Mouse (Mus musculus): ENCODE measurements around the gene Krt24. TPM values are rescaled to one million over a fixed set of nuclear protein-coding genes. Genes with fewer than 3 reads are reported as not detected.

Gene Krt24
- polyA plus RNA-seq, 1 experiment from 2014 or later = 0.33 TPM

DNA sequence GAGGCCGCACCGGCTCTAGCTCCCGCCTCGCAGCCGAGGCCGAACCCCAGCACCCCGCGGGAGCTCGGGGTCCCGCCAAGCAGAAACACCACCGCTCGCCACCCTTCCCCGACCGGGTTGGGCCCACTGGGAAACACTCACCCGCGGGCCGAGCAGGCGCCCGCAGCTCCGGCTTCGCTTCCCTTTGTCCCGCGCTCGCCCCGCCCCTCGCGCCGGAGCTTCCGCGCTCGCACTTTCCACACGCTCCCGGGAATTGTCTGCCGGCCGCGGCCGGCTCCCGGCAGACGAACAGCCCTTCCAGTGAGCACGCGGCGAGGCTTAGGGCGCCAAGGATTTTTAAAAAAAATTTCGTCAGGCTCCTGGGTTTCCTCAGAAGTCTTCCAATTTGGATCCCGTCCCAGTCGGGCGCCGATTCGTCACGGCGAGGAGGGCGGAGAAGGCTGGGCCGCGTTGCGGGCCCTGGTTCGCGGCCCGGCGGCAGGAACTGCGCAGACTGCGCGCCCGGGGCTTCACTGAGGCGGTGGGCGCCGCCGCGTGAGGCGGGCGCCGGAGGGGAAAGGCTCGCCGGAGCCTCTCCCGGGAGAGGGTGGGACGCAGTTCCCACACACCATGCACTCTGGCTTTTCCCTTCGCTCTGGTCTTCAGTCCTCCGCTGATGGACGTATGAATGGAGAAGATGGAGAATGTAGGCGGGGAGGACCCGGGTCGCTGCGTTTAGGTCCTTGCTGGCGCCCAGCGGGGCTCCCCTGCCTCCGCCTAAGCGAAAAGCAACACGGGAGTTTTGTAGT, 54.6 kb downstream of the Krt24 start, which contains the start of gene Smarce1:
Smarce1 (minus strand) TSS at position 757 of the 788 bp plus-strand sequence.
- Histone ChIP-seq H3K4me3 (peak within 1 kb of the TSS; percentile 67), H3K4me1 (peaks cover 33% of the 10 kb centered on the region), H3K9ac (peak within 1 kb of the TSS; percentile 98), H3K27ac (peak within 1 kb of the TSS; percentile 99), H3K9me3 (no peaks in the 10 kb centered on the region), H3K27me3 (no peaks in the 10 kb centered on the region), H3K36me3 (peaks cover 20% of the 10 kb centered on the region), H3K4me2 (replicated peaks) (peak within 1 kb of the TSS; percentile 65)
- WGBS = under 1% methylated on average over 86 of the region's 87 CpGs
- peak; percentile 86 for ATAC-seq (ENCODE audit: insufficient number of reproducible peaks, insufficient read depth, low FRiP score, low TSS enrichment)

Other genes with a start within 250 kb of the Krt24 start
- 942 and 961 TPM in 2 replicates for gene Igfbp4, start 244.0 kb downstream of the Krt24 start, polyA plus RNA-seq (2016; fragmentation: Nextera tagmentation; extraction: Ambion mirVana)
- 0.24 and 0.28 TPM in 2 replicates for gene Tns4, start 196.0 kb downstream of the Krt24 start, polyA plus RNA-seq (2016; fragmentation: Nextera tagmentation; extraction: Ambion mirVana)
- gene Ccr7, start 130.2 kb downstream of the Krt24 start, polyA plus RNA-seq (2016; fragmentation: Nextera tagmentation; extraction: Ambion mirVana) = 0.81 TPM in 2 replicates
- 329 and 340 TPM in 2 replicates for gene Smarce1, start 54.2 kb downstream of the Krt24 start, polyA plus RNA-seq (2016; fragmentation: Nextera tagmentation; extraction: Ambion mirVana)
- 0.38 and 0.58 TPM in 2 replicates for gene Krt222, start 41.2 kb downstream of the Krt24 start, polyA plus RNA-seq (2016; fragmentation: Nextera tagmentation; extraction: Ambion mirVana)
- gene Krt25, start 37.7 kb upstream of the Krt24 start, polyA plus RNA-seq (2016; fragmentation: Nextera tagmentation; extraction: Ambion mirVana) = not detected in 2 replicates
- not detected in 2 replicates for gene Krt26, start 52.7 kb upstream of the Krt24 start, polyA plus RNA-seq (2016; fragmentation: Nextera tagmentation; extraction: Ambion mirVana)
- not detected in 2 replicates for gene Krt27, start 65.8 kb upstream of the Krt24 start, polyA plus RNA-seq (2016; fragmentation: Nextera tagmentation; extraction: Ambion mirVana)
- gene Krt28, start 89.6 kb upstream of the Krt24 start, polyA plus RNA-seq (2016; fragmentation: Nextera tagmentation; extraction: Ambion mirVana) = 0.18 and 0.29 TPM in 2 replicates
- 34.6 and 35.3 TPM in 2 replicates for gene Krt10, start 104.1 kb upstream of the Krt24 start, polyA plus RNA-seq (2016; fragmentation: Nextera tagmentation; extraction: Ambion mirVana)
- gene Krt12, start 137.0 kb upstream of the Krt24 start, polyA plus RNA-seq (2016; fragmentation: Nextera tagmentation; extraction: Ambion mirVana) = not detected in 2 replicates
- gene Krt20, start 152.9 kb upstream of the Krt24 start, polyA plus RNA-seq (2016; fragmentation: Nextera tagmentation; extraction: Ambion mirVana) = 0.40 and 0.42 TPM in 2 replicates
- gene Krt23, start 207.9 kb upstream of the Krt24 start, polyA plus RNA-seq (2016; fragmentation: Nextera tagmentation; extraction: Ambion mirVana) = 0.61 and 2.4 TPM in 2 replicates
- gene Krt39, start 236.1 kb upstream of the Krt24 start, polyA plus RNA-seq (2016; fragmentation: Nextera tagmentation; extraction: Ambion mirVana) = not detected in 2 replicates

All from embryonic facial prominence, embryonic 12.5 days (tissue).